Mouse (Mus musculus) liver, adult 2 months (tissue): ENCODE measurements around the gene Sox11.

Experiments
- CTCF ChIP-seq: fragments of 200-500 bp; IDR thresholded peaks from 2 replicates; pipeline ENCODE4 v1.5.1; 2011; ENCODE audit warnings: low read depth, low read length, control low read depth
- POLR2A ChIP-seq: fragments of 200-500 bp; IDR thresholded peaks from 2 replicates; pipeline ENCODE4 v1.6.1; 2011; ENCODE audit warnings: low read length, control low read depth; ENCODE audit not compliant: insufficient read depth; ENCODE audit errors: extremely low read depth

DNA sequence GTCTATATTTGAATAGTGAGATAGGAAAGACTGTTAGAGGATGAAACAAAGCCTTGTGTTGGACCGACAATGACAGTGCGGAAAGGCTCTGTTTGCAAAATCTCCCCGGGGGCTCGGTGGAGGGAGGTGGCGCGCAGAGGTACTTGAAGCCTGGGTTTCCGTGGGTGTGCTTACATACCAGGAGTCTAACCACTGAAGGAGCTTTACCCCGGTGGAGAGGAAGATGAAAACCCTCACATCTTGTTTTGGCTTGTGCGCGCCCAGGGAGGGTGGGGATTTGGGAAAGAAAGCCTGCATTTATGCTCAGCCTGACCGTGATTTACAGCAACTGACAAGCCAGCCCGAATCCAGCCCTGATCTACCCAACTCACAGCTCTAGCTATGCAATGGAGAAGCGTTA is 31.7 kb downstream of the Sox11 start:
- TF ChIP-seq CTCF (no peak), POLR2A (no peak)
